Mouse (Mus musculus) E14TG2a.4 (cell line): Measurements from ENCODE around the gene Fam53b.

Experiments used
- CTCF ChIP-seq: conservative IDR thresholded peaks from 2 replicates; pipeline ENCODE4 v1.5.1; 2014; ENCODE audit warnings: low read length
- NANOG ChIP-seq: IDR thresholded peaks from 2 replicates; pipeline ENCODE4 v1.6.1; 2014; ENCODE audit warnings: borderline replicate concordance, low read length, mixed read lengths
- POU5F1 ChIP-seq: IDR thresholded peaks from 2 replicates; pipeline ENCODE4 v1.6.1; 2014; ENCODE audit warnings: low read length, borderline replicate concordance

GRCm38 (mm10) chr7:132843152-132843551 is 29.5 kb upstream of the Fam53b start:
- TF ChIP-seq POU5F1, result no peak
- no peak for TF ChIP-seq CTCF
- TF ChIP-seq NANOG, result no peak
